Mouse (Mus musculus) lung, postnatal 0 days (tissue): ENCODE data around the gene Traf5. TPM values are rescaled to one million over a fixed set of nuclear protein-coding genes. Genes with fewer than 3 reads are reported as not detected.
A peak's percentile ranks its signal among the peaks of the same experiment; 100 is the strongest.

Experiments
- ATAC-seq: fragments of 200-750 bp; cut with Nextera tagmentation; 2 replicates; pipeline ENCODE4 v1.8.0; 2017; ENCODE audit warnings: moderate library complexity
- DNase-seq: peaks from one replicate; pipeline ENCODE4 v3.0.0-alpha.2; 2016; ENCODE audit warnings: low spot score
- H3K27ac ChIP-seq: fragments of 300-500 bp; sonication (generic); 2 replicates; pipeline ENCODE4 v1.5.1; 2014; ENCODE audit warnings: antibody characterized with exemption, mild to moderate bottlenecking, low read length, mixed read lengths
- H3K27me3 ChIP-seq: fragments of 300-500 bp; sonication (generic); replicated peaks from 2 replicates; pipeline ENCODE4 v1.6.1; 2014; ENCODE audit warnings: low read length, mixed read lengths; ENCODE audit not compliant: insufficient read depth
- H3K36me3 ChIP-seq: fragments of 300-500 bp; sonication (generic); 2 replicates; pipeline ENCODE4 v1.6.1; 2014; ENCODE audit warnings: low read length, mixed read lengths; ENCODE audit not compliant: insufficient read depth
- H3K4me1 ChIP-seq: fragments of 300-500 bp; sonication (generic); 2 replicates; pipeline ENCODE4 v1.6.1; 2014; ENCODE audit warnings: antibody characterized with exemption, low read depth, low read length, mixed read lengths; ENCODE audit not compliant: insufficient read depth
- H3K4me2 ChIP-seq: fragments of 300-500 bp; sonication (generic); replicated peaks from 2 replicates; pipeline ENCODE4 v1.6.1; 2014; ENCODE audit warnings: low read depth, mild to moderate bottlenecking, low read length, moderate library complexity, mixed read lengths
- H3K4me3 ChIP-seq: fragments of 300-500 bp; sonication (generic); 2 replicates; pipeline ENCODE4 v1.5.1; 2014; ENCODE audit warnings: low read depth, low read length
- H3K9ac ChIP-seq: fragments of 300-500 bp; sonication (generic); replicated peaks from 2 replicates; pipeline ENCODE4 v1.6.1; 2014; ENCODE audit warnings: low read depth, mild to moderate bottlenecking
- H3K9me3 ChIP-seq: fragments of 300-500 bp; sonication (generic); 2 replicates; pipeline ENCODE4 v1.6.1; 2016; ENCODE audit warnings: low read length, mixed read lengths
- CTCF ChIP-seq: IDR thresholded peaks from 2 replicates; pipeline ENCODE4 v1.5.1; 2016; ENCODE audit warnings: antibody characterized with exemption, mild to moderate bottlenecking
- EP300 ChIP-seq: IDR thresholded peaks from 2 replicates; pipeline ENCODE4 v1.6.1; 2016; ENCODE audit warnings: antibody characterized with exemption, mild to moderate bottlenecking, control low read depth
- WGBS: fragments of 180-500 bp; shearing (Covaris S2); extraction: QIAGEN DNeasy Blood & Tissue Kit; methylation state at CpG from one replicate; pipeline ENCODE4 v1.1.7; 2014; 5-methylcytosine and 5-hydroxymethylcytosine counted together
- polyA plus RNA-seq: library from polyadenylated mRNA; unstranded; fragments of >200 nt; fragmentation: Nextera tagmentation; extraction: Ambion mirVana; gene quantifications from 2 replicates; pipeline ENCODE4 v1.2.1, GENCODE M21; 2015

The Traf5 gene
- polyA plus RNA-seq, 1 experiment from 2014 or later = 27.1 TPM

DNA sequence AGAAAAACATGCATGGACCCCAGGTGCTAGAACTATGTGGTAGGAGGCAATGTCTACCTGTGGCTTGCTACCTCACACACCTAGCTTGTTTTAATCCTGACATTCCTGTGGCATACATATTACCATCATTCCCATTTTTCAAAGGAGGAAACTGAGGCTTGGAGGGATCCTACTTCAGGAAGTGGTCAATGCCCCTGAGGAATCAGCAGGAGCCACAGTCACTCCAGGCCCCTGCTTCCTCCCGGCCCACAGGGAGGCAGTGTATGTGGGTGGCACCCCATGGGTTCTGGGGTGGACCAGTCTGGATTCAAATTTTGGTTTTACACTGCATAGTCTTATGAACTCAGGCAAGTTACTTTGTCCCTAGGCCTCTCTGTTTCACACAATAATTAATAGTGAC, 13.2 kb downstream of the Traf5 start:
- no peaks in the 10 kb centered on the region for H3K27me3 ChIP-seq
- H3K4me1 ChIP-seq = peaks cover 21% of the 10 kb centered on the region; the same call in 1 of the 2 replicates
- ATAC-seq (no peak), DNase-seq (no peak)
- peak overlapping the region; percentile 48 for H3K27ac ChIP-seq
- TF ChIP-seq CTCF = no peak
- TF ChIP-seq EP300 = no peak
- 0 out of 2 replicates have a peak, but pooled peaks cover 6% of the 10 kb centered on the region for H3K36me3 ChIP-seq
- H3K4me3 ChIP-seq = no peak overlapping the region
- H3K9ac ChIP-seq = no peak overlapping the region
- no peak overlapping the region for H3K4me2 ChIP-seq
- peaks cover 3% of the 10 kb centered on the region; the same call in 1 of the 2 replicates for H3K9me3 ChIP-seq
- 77% methylated on average over 1 of the region's 1 CpGs for WGBS

DNA sequence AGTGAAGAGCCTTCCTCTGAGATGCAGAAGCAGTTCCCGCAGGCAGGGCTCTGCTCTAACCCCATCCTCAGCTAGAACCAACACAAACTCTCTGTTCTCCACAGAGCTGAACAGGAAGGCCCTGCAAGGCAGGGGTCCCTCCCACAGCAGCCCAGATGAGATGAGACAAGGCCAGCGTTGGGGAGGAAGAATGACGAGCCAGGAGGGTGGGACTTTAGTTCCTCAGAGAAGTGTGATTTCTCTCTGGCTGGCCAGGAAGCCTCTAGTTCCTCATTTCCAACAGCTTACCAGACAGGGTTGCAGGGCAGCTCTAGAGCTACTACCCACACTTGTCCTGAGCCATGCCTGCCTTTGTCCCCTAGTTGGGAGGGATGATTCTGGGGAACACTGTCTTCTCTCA, 14.0 kb downstream of the Traf5 start:
- no peak overlapping the region for H3K4me2 ChIP-seq
- no peak overlapping the region for H3K4me3 ChIP-seq
- no peak; the same call in 1 of the 2 replicates for TF ChIP-seq EP300
- no peak for TF ChIP-seq CTCF
- H3K27me3 ChIP-seq = no peaks in the 10 kb centered on the region
- peak overlapping the region; percentile 48 for H3K27ac ChIP-seq
- ATAC-seq (peak; percentile 85), DNase-seq (peak; percentile 84)
- H3K36me3 ChIP-seq = 0 out of 2 replicates have a peak, but pooled peaks cover 6% of the 10 kb centered on the region
- WGBS = 24% methylated on average over 3 of the region's 3 CpGs
- H3K9me3 ChIP-seq = peaks cover 3% of the 10 kb centered on the region; the same call in 1 of the 2 replicates
- H3K4me1 ChIP-seq = peaks cover 21% of the 10 kb centered on the region; the same call in 1 of the 2 replicates
- no peak overlapping the region for H3K9ac ChIP-seq

DNA sequence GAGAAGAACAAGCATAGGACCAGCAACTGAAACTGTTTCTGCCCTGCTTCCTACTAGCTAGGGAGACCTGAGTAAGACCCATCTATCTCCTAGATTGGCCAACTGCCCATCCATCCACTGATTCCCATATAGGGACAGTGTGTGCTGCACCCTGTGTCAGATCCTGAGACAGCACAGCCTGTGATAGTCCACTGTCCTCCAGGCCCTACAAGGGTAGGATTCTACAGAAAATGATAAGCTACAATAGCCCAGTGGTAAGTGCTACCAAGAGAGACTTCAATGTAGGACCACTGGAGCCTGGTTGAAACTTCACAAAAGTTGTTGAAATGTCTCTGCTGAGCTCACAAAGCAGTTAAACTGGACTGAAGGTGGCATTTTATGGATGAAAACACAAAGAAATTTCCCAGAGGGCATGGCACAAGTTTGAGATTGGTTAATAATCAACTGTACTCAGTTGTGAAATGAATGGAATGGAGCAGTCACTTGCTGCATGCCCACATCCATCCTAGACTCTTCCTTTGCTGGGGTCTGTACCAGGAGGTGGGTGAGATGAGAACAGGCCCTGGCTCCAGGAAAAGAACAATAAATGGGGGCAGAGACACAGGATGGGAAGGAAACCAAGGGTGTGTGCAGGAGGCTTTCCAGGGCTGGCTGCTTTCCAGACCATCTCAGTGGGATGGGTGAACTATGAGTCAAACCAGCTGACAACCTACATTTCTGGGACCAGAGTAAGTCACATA, 15.4 kb downstream of the Traf5 start:
- ATAC-seq = peak; percentile 45
- Histone ChIP-seq H3K4me3 (no peak overlapping the region), H3K9ac (no peak overlapping the region), H3K4me1 (peaks cover 21% of the 10 kb centered on the region; the same call in 1 of the 2 replicates), H3K36me3 (0 out of 2 replicates have a peak, but pooled peaks cover 3% of the 10 kb centered on the region), H3K27ac (peak overlapping the region; percentile 62; the same call in 1 of the 2 replicates), H3K4me2 (no peak overlapping the region), H3K27me3 (no peaks in the 10 kb centered on the region), H3K9me3 (peaks cover 3% of the 10 kb centered on the region; the same call in 1 of the 2 replicates)
- peak; percentile 70 for DNase-seq
- TF ChIP-seq EP300 (0 out of 2 replicates have a peak, but pooled peaks have one; percentile 64), CTCF (no peak)

DNA sequence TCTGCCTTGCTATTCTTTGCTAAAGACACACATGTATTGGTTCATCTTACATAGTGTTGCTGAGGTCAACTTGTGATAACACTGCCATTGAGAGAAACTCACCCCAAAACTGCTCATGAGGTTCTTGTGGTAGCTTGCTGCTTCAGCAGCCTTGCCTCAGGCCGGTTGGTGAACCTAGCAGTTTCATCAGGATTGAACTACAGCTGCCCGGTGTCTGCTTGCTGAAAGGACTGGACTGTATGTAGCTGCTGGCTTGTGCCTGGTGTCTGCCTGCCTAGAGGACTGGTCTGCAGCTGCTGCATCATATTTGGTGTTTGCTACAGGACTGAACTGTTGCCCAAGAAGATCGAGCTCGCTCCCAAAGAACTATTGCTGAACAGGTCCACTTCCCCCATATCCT, 16.3 kb downstream of the Traf5 start:
- Histone ChIP-seq H3K27ac (peak overlapping the region; percentile 62; the same call in 1 of the 2 replicates), H3K4me3 (no peak overlapping the region), H3K4me2 (no peak overlapping the region), H3K9ac (no peak overlapping the region), H3K36me3 (no peaks in the 10 kb centered on the region), H3K27me3 (no peaks in the 10 kb centered on the region), H3K4me1 (peaks cover 21% of the 10 kb centered on the region), H3K9me3 (no peaks in the 10 kb centered on the region)
- no peak for DNase-seq
- ATAC-seq = no peak
- TF ChIP-seq CTCF (no peak), EP300 (no peak)
- WGBS = 47% methylated on average over 4 of the region's 4 CpGs

DNA sequence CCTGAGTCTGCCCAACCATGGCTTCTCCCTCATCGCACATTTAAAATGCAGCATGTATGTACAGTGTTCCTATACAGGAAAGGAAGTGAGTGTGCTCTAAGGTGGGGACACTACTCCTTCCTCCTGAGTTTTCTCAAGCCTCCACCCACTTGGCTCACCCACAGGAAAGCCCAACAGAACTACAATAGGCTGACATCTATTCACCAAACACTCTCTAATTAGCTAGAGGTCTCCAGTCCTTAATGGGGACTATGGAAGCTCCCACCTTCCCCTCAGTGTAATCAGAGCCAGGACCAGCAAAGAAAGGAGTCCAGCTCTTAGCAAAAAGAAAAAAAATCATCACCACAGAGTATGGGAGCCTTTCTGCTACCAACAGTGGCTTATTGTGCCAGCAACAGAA, 17.5 kb downstream of the Traf5 start:
- WGBS = 25% methylated on average over 1 of the region's 1 CpGs
- Histone ChIP-seq H3K9me3 (no peaks in the 10 kb centered on the region), H3K4me3 (no peak overlapping the region), H3K4me2 (no peak overlapping the region), H3K36me3 (no peaks in the 10 kb centered on the region), H3K9ac (no peak overlapping the region), H3K4me1 (peaks cover 26% of the 10 kb centered on the region), H3K27ac (no peak overlapping the region), H3K27me3 (no peaks in the 10 kb centered on the region)
- peak; percentile 50 for DNase-seq
- TF ChIP-seq EP300 = peak; percentile 80
- TF ChIP-seq CTCF = no peak
- ATAC-seq = peak; percentile 29

DNA sequence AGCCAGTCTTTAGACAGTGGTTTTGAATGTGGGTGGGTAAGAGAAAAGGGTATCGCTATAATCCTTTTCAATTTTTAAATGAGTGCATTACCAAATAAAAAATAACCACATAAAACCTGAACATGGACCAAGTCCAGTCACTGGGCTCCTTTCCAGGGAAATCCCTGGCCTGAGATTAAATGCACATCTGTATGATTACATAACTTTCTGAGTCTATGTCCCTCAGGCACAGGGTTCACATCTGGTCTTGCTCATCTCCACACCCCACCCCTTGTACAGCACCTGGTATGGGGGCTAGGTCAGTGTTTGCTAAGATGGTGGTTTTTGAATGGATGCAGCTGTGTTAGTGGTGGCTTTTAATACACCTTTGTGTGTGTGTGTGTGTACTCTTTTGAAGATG, 19.9 kb downstream of the Traf5 start:
- no peak for TF ChIP-seq CTCF
- no peak for TF ChIP-seq EP300
- 0 out of 2 replicates have a peak, but pooled peaks cover 5% of the 10 kb centered on the region for H3K36me3 ChIP-seq
- DNase-seq (no peak), ATAC-seq (no peak)
- H3K4me1 ChIP-seq = peaks cover 13% of the 10 kb centered on the region
- H3K27ac ChIP-seq = no peak overlapping the region
- no peaks in the 10 kb centered on the region for H3K9me3 ChIP-seq
- WGBS = 79% methylated on average over 1 of the region's 1 CpGs
- H3K27me3 ChIP-seq = no peaks in the 10 kb centered on the region
- H3K4me3 ChIP-seq = no peak overlapping the region
- no peak overlapping the region for H3K9ac ChIP-seq
- no peak overlapping the region for H3K4me2 ChIP-seq
